Mouse (Mus musculus) bone marrow, adult 2 months (tissue): ENCODE measurements around the gene 2410131K14Rik. TPM values are rescaled to one million over a fixed set of nuclear protein-coding genes. Genes with fewer than 3 reads are reported as not detected.

ENCODE experiments used
- H3K27ac ChIP-seq: fragments of 200-500 bp; 2 replicates; pipeline ENCODE4 v1.5.1; 2012; ENCODE audit warnings: low read depth, mild to moderate bottlenecking, control low read depth, inconsistent platforms, low read length; ENCODE audit not compliant: control insufficient read depth, poor library complexity, insufficient read depth
- H3K4me1 ChIP-seq: fragments of 200-500 bp; 2 replicates; pipeline ENCODE4 v1.6.1; 2011; ENCODE audit warnings: low read length; ENCODE audit not compliant: control insufficient read depth, insufficient read depth
- H3K4me3 ChIP-seq: fragments of 200-500 bp; replicated peaks from 2 replicates; pipeline ENCODE3; 2011; ENCODE audit warnings: mild to moderate bottlenecking, low read depth, low read length, control low read depth; ENCODE audit not compliant: control insufficient read depth
- CTCF ChIP-seq: fragments of 200-500 bp; IDR thresholded peaks from 2 replicates; pipeline ENCODE4 v1.5.1; 2011; ENCODE audit warnings: low read length, control low read depth; ENCODE audit not compliant: control insufficient read depth, insufficient read depth
- POLR2A ChIP-seq: fragments of 200-500 bp; IDR thresholded peaks from 2 replicates; pipeline ENCODE4 v1.6.1; 2011; ENCODE audit warnings: low read depth, mild to moderate bottlenecking, control low read depth, low read length, borderline replicate concordance; ENCODE audit not compliant: control insufficient read depth
- WGBS: fragments of 180-500 bp; shearing (Covaris S2); methylation state at CpG from one replicate; pipeline ENCODE4 v1.1.7; 2018; 5-methylcytosine and 5-hydroxymethylcytosine counted together
- polyA plus RNA-seq: library from polyadenylated mRNA; stranded (reverse); fragments of >200 nt; gene quantifications from 2 replicates; pipeline ENCODE4 v1.2.4, GENCODE M21; 2011; ENCODE audit warnings: low replicate concordance; ENCODE audit not compliant: missing spikeins, insufficient read depth, insufficient read length

2410131K14Rik gene
- polyA plus RNA-seq, 1 experiment, result 3.1 TPM

DNA sequence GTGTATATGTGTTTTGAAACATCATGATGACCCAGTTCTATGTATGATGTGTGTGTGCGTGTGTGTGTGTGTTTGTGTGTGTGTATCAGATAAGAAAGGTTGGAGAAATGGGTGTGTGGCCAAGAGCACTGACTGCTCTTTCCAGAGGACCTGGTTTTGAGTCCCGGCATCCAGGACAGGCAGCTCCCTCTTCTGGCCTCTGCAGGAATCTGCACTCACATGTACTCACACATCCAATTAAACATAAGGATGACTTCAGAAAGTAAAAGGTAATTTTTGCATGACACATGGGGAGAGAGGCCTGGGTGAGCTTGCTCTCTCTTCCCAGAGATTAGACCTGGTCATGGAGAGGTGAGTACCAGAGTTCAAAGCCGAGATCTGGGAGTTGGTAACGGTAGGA is 12.0 kb downstream of the 2410131K14Rik start:
- H3K4me3 ChIP-seq, result no peak overlapping the region
- no peak overlapping the region for H3K27ac ChIP-seq
- WGBS, result 91% methylated on average over 4 of the region's 4 CpGs
- H3K4me1 ChIP-seq, result peaks cover 1% of the 10 kb centered on the region; the same call in 1 of the 2 replicates
- no peak for TF ChIP-seq POLR2A
- no peak for TF ChIP-seq CTCF

- no peak overlapping the region for H3K4me3 ChIP-seq
- TF ChIP-seq POLR2A (no peak), CTCF (no peak)
- WGBS, result 45% methylated on average over 6 of the region's 6 CpGs
- H3K4me1 ChIP-seq, result peaks cover 1% of the 10 kb centered on the region; the same call in 1 of the 2 replicates
- peak overlapping the region; percentile 60; the same call in 1 of the 2 replicates for H3K27ac ChIP-seq
Observed at GRCm38 (mm10) chr5:118259152-118259551, 14.1 kb downstream of the 2410131K14Rik start.

GRCm38 (mm10) chr5:118259636-118260035 is 14.6 kb downstream of the 2410131K14Rik start:
- Histone ChIP-seq H3K4me1 (peaks cover 1% of the 10 kb centered on the region; the same call in 1 of the 2 replicates), H3K27ac (peak overlapping the region; percentile 60), H3K4me3 (no peak overlapping the region)
- 29% methylated on average over 6 of the region's 6 CpGs for WGBS
- no peak for TF ChIP-seq CTCF
- TF ChIP-seq POLR2A, result no peak

GRCm38 (mm10) chr5:118260055-118260454 is 15.0 kb downstream of the 2410131K14Rik start:
- peaks cover 1% of the 10 kb centered on the region; the same call in 1 of the 2 replicates for H3K4me1 ChIP-seq
- 22% methylated on average over 10 of the region's 10 CpGs for WGBS

DNA sequence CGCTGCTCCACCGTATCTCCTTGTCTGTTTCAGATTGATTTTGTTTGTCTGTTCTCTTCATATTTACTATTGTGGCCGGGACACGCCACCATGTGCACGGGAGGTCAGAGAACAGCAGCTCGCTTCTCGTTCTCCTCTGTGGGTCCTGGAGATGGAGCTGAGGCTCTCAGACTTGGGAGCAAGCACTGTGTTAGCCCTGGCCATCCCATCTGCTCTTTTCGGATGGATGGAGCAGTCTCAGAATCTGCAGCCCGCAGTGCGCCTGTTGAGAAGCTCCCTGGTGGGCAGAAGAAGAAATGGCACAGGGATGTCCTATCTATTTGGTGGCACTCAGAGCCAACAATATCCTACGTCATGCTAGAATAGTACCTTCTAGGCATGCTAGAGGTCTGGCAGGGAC is 15.6 kb downstream of the 2410131K14Rik start:
- Histone ChIP-seq H3K27ac (peak overlapping the region; percentile 36; the same call in 1 of the 2 replicates), H3K4me1 (peaks cover 1% of the 10 kb centered on the region; the same call in 1 of the 2 replicates), H3K4me3 (no peak overlapping the region)
- no peak for TF ChIP-seq CTCF
- no peak for TF ChIP-seq POLR2A
- WGBS, result 88% methylated on average over 11 of the region's 11 CpGs

More at GRCm38 (mm10) chr5:118260055-118260454, 15.0 kb downstream of the 2410131K14Rik start:
- H3K4me3 ChIP-seq, result no peak overlapping the region
- H3K27ac ChIP-seq, result peak overlapping the region; percentile 60
- TF ChIP-seq POLR2A (no peak), CTCF (no peak)

GRCm38 (mm10) chr5:118261181-118261580 is 16.2 kb downstream of the 2410131K14Rik start:
- Histone ChIP-seq H3K27ac (no peak overlapping the region), H3K4me1 (peaks cover 1% of the 10 kb centered on the region; the same call in 1 of the 2 replicates), H3K4me3 (no peak overlapping the region)
- TF ChIP-seq CTCF (no peak), POLR2A (no peak)
- 87% methylated on average over 9 of the region's 9 CpGs for WGBS

GRCm38 (mm10) chr5:118262418-118262817 is 17.4 kb downstream of the 2410131K14Rik start:
- 86% methylated on average over 8 of the region's 8 CpGs for WGBS
- Histone ChIP-seq H3K4me1 (peaks cover 1% of the 10 kb centered on the region; the same call in 1 of the 2 replicates), H3K4me3 (no peak overlapping the region), H3K27ac (no peak overlapping the region)
- TF ChIP-seq CTCF (no peak), POLR2A (no peak)

DNA sequence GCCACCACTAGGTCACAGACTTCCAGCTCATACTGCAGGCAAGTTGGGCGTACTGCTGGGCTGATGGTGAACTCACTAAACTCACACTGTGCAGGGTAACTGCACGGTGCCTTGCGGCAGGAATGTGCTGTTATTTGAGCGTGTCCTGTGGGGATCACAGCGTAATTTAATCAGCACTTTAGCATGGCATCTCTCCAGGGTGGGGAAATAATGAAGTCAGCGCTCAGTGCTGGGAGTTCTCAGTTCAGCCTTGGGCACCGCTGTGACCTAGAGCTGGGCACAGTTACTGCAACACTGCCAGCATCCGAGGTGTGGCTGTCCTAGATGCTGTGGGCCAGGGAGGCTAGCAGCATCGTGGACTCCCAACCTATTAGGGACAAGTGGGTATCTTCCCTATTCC is 19.3 kb downstream of the 2410131K14Rik start:
- no peak overlapping the region for H3K27ac ChIP-seq
- TF ChIP-seq CTCF (no peak), POLR2A (no peak)
- peaks cover 1% of the 10 kb centered on the region; the same call in 1 of the 2 replicates for H3K4me1 ChIP-seq
- no peak overlapping the region for H3K4me3 ChIP-seq
- WGBS, result 82% methylated on average over 9 of the region's 9 CpGs
